Mouse (Mus musculus) CH12.LX (cell line): ENCODE results near the gene Scp2. TPM values are rescaled to one million over a fixed set of nuclear protein-coding genes. Genes with fewer than 3 reads are reported as not detected.
A peak's percentile ranks its signal among the peaks of the same experiment; 100 is the strongest.

Source experiments
- DNase-seq: peaks from one replicate; pipeline ENCODE4 v3.0.0-alpha.2; 2013; ENCODE audit errors: extremely low read depth
- H3K27ac ChIP-seq: 2 replicates; pipeline ENCODE4 v1.5.1; 2012; ENCODE audit warnings: low read depth, mild to moderate bottlenecking, control low read depth, moderate library complexity; ENCODE audit not compliant: insufficient read depth
- H3K27me3 ChIP-seq: replicated peaks from 2 replicates; pipeline ENCODE3; 2012; ENCODE audit warnings: inconsistent platforms
- H3K36me3 ChIP-seq, 2 experiments: replicated peaks in 1 of 2; 2 replicates each; pipeline versions ENCODE3 to v1.6.1; 2012; ENCODE audit warnings: inconsistent platforms in 1 of 2, low read length in 1 of 2, mild to moderate bottlenecking in 1 of 2, mixed read lengths in 1 of 2, moderate library complexity in 1 of 2; ENCODE audit not compliant: control insufficient read depth in 1 of 2, insufficient read depth in 1 of 2
- H3K4me1 ChIP-seq, 2 experiments: 2 replicates each; pipeline ENCODE4 v1.6.1; 2012; ENCODE audit warnings: inconsistent platforms in 1 of 2, moderate library complexity in 1 of 2; ENCODE audit not compliant: insufficient read depth in 2 of 2, control insufficient read depth in 1 of 2
- H3K4me2 ChIP-seq: 2 replicates; pipeline ENCODE4 v1.6.1; 2012; ENCODE audit warnings: low read depth, mild to moderate bottlenecking, control low read depth; ENCODE audit not compliant: poor library complexity, insufficient read depth, severe bottlenecking
- H3K4me3 ChIP-seq, 3 experiments: fragments of 150-350 bp in 1 of 3; sonication (generic) in 1 of 3; replicated peaks in 1 of 3; 2 replicates each; pipeline versions ENCODE3 to v1.5.1; 2011 to 2012; ENCODE audit warnings: low read depth in 2 of 3, low read length in 2 of 3, mild to moderate bottlenecking in 2 of 3, moderate library complexity in 2 of 3, control low read depth in 1 of 3, improper control_type of control experiment in 1 of 3, inconsistent platforms in 1 of 3, mixed read lengths in 1 of 3; ENCODE audit not compliant: poor library complexity in 1 of 3
- H3K79me2 ChIP-seq: replicated peaks from 2 replicates; pipeline ENCODE4 v1.6.1; 2012; ENCODE audit warnings: mild to moderate bottlenecking, moderate library complexity; ENCODE audit not compliant: control insufficient read depth, poor library complexity, insufficient read depth, severe bottlenecking; ENCODE audit errors: extremely low read depth
- H3K9ac ChIP-seq: 2 replicates; pipeline ENCODE4 v1.6.1; 2012; ENCODE audit warnings: low read depth, mild to moderate bottlenecking, control low read depth, moderate library complexity; ENCODE audit not compliant: insufficient read depth
- H3K9me3 ChIP-seq: replicated peaks from 2 replicates; pipeline ENCODE3; 2012; ENCODE audit warnings: low read length, inconsistent platforms, mixed read lengths
- BHLHE40 ChIP-seq: IDR thresholded peaks from 2 replicates; pipeline ENCODE4 v1.6.1; 2011; ENCODE audit warnings: mild to moderate bottlenecking, low read depth, low read length, improper control_type of control experiment
- CHD2 ChIP-seq: IDR thresholded peaks from 2 replicates; pipeline ENCODE4 v1.6.1; 2011; ENCODE audit warnings: low read length, improper control_type of control experiment
- ELF1 ChIP-seq: IDR thresholded peaks from 2 replicates; pipeline ENCODE4 v1.6.1; 2014; ENCODE audit warnings: low read depth, mild to moderate bottlenecking, inconsistent platforms, low read length, improper control_type of control experiment
- EP300 ChIP-seq: IDR thresholded peaks from 2 replicates; pipeline ENCODE4 v1.6.1; 2011; ENCODE audit warnings: low read length, improper control_type of control experiment
- ETS1 ChIP-seq: conservative IDR thresholded peaks from 2 replicates; pipeline ENCODE4 v1.6.1; 2012; ENCODE audit warnings: low read depth, mild to moderate bottlenecking, inconsistent platforms, low read length, improper control_type of control experiment, moderate library complexity
- JUN ChIP-seq: IDR thresholded peaks from 2 replicates; pipeline ENCODE4 v1.6.1; 2011; ENCODE audit warnings: low read depth, mild to moderate bottlenecking, low read length, improper control_type of control experiment, moderate library complexity; ENCODE audit not compliant: insufficient read depth
- JUND ChIP-seq: conservative IDR thresholded peaks from 2 replicates; pipeline ENCODE4 v1.6.1; 2011; ENCODE audit warnings: low read depth, low read length, improper control_type of control experiment
- KAT2A ChIP-seq: IDR thresholded peaks from 2 replicates; pipeline ENCODE4 v1.6.1; 2012; ENCODE audit warnings: low read length, improper control_type of control experiment, inconsistent platforms; ENCODE audit not compliant: insufficient replicate concordance
- MAFK ChIP-seq: IDR thresholded peaks from 2 replicates; pipeline ENCODE4 v1.6.1; 2011; ENCODE audit warnings: low read length, improper control_type of control experiment; ENCODE audit not compliant: insufficient replicate concordance
- MAX ChIP-seq: IDR thresholded peaks from 2 replicates; pipeline ENCODE4 v1.6.1; 2011; ENCODE audit warnings: low read length, improper control_type of control experiment
- MAZ ChIP-seq: IDR thresholded peaks from 2 replicates; pipeline ENCODE4 v1.6.1; 2012; ENCODE audit warnings: low read depth, mild to moderate bottlenecking, inconsistent platforms, low read length, improper control_type of control experiment, moderate library complexity
- MYC ChIP-seq: IDR thresholded peaks from 2 replicates; pipeline ENCODE4 v1.6.1; 2011; ENCODE audit warnings: low read depth, mild to moderate bottlenecking, improper control_type of control experiment, low read length
- PAX5 ChIP-seq: IDR thresholded peaks from 2 replicates; pipeline ENCODE4 v1.6.1; 2012; ENCODE audit warnings: low read length, inconsistent platforms, mixed read lengths
- POLR2A ChIP-seq: IDR thresholded peaks from 2 replicates; pipeline ENCODE4 v1.6.1; 2011; ENCODE audit warnings: low read depth, mild to moderate bottlenecking, improper control_type of control experiment, low read length
- POLR2AphosphoS2 ChIP-seq: IDR thresholded peaks from 2 replicates; pipeline ENCODE4 v1.6.1; 2011; ENCODE audit warnings: low read depth, low read length, improper control_type of control experiment
- SIN3A ChIP-seq: IDR thresholded peaks from 2 replicates; pipeline ENCODE4 v1.6.1; 2012; ENCODE audit warnings: low read length, improper control_type of control experiment, inconsistent platforms
- TBP ChIP-seq: conservative IDR thresholded peaks from 2 replicates; pipeline ENCODE4 v1.6.1; 2011; ENCODE audit warnings: low read depth, low read length, improper control_type of control experiment
- UBTF ChIP-seq: IDR thresholded peaks from 2 replicates; pipeline ENCODE4 v1.6.1; 2012; ENCODE audit warnings: low read depth, mild to moderate bottlenecking, inconsistent platforms, low read length, improper control_type of control experiment, moderate library complexity
- USF1 ChIP-seq: IDR thresholded peaks from 2 replicates; pipeline ENCODE4 v1.6.1; 2014; ENCODE audit warnings: low read depth, mild to moderate bottlenecking, inconsistent platforms, low read length, improper control_type of control experiment
- USF2 ChIP-seq: conservative IDR thresholded peaks from 2 replicates; pipeline ENCODE4 v1.6.1; 2011; ENCODE audit warnings: low read depth, low read length, improper control_type of control experiment
- ZC3H11A ChIP-seq: IDR thresholded peaks from 2 replicates; pipeline ENCODE4 v1.6.1; 2012; ENCODE audit warnings: low read depth, mild to moderate bottlenecking, inconsistent platforms, low read length, improper control_type of control experiment
- ZKSCAN1 ChIP-seq: IDR thresholded peaks from 2 replicates; pipeline ENCODE4 v1.6.1; 2012; ENCODE audit warnings: low read depth, inconsistent platforms, low read length, improper control_type of control experiment, borderline replicate concordance
- ZMIZ1 ChIP-seq: IDR thresholded peaks from 2 replicates; pipeline ENCODE4 v1.6.1; 2012; ENCODE audit warnings: low read depth, mild to moderate bottlenecking, inconsistent platforms, low read length, improper control_type of control experiment
- ZNF384 ChIP-seq: IDR thresholded peaks from 2 replicates; pipeline ENCODE4 v1.6.1; 2012; ENCODE audit warnings: low read depth, low read length, improper control_type of control experiment, inconsistent platforms
- dilution Hi-C: fragments of 300-500 bp; cut with MboI; formaldehyde crosslinking; loops from 2 replicates; pipeline ENCODE4 v1.14.3; 2020; ENCODE audit warnings: low sequenced_read_pairs; ENCODE audit not compliant: extremely low pct_unique_long_range_greater_than_20kb, extremely low pct_ligation_motif_present
- in situ Hi-C: fragments of 300-500 bp; cut with MboI; formaldehyde crosslinking; loops from 3 replicates; pipeline ENCODE4 v1.14.3; 2019; ENCODE audit warnings: low sequenced_read_pairs, low pct_ligation_motif_present, low pct_unique_long_range_greater_than_20kb, mixed read lengths
- polyA plus RNA-seq: library from polyadenylated mRNA; unstranded; fragments of >175 nt; gene quantifications from 2 replicates; pipeline ENCODE4 v1.2.1, GENCODE M21; 2012; ENCODE audit warnings: low read depth; ENCODE audit not compliant: insufficient read length
- total RNA-seq, 2 experiments: library from RNA; depleted of rRNA; stranded (reverse); fragments of 300-350 nt in 1 of 2; fragments of >200 nt in 1 of 2; gene quantifications; 2 replicates each; pipeline ENCODE4 v1.2.3; 2012 to 2014

Scp2 gene
- total and polyA plus RNA-seq, 3 experiments = 65.0 to 127 (median 97.8) TPM

DNA sequence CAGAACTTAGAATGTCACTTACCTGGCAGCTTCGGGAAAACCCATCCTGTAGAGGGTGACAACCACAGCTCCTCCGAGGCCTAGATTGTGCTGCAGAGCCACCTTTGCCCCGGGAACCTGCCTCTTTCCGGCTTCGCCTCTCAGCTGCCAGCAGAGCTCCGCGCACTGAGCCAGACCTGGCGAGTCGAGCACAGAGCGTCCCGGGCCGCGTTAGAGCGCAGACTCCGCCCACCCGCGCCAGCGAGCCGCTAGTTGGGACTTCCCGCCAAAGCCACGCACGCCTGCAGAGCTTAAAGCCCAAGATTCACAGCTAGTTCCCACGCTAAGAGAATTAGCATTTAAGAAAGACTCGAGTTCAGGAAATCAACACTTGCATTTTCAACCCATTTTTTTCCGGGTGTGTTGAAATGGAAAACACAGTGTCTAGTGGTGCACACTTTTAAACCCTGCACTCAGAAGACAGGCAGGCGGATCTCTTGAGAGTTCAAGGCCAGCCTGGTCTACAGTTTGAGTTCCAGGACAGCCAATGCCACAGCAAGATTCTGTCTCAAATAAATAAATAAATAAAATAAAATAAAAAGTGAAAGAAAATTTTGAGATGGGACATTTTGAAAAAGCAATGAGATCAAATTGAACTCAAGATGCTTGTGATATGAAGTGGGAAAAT lies 73.4 kb downstream of the Scp2 start (continued):
- TF ChIP-seq ELF1 = peak; percentile 93
- TF ChIP-seq ZMIZ1 = peak; percentile 62; the same call in 1 of the 2 replicates
- peak; percentile 58; the same call in 1 of the 2 replicates for TF ChIP-seq UBTF
- peak; percentile 90 for TF ChIP-seq MYC
- TF ChIP-seq ZKSCAN1 = no peak
- 0 out of 2 replicates have a peak, but pooled peaks have one; percentile 34 for TF ChIP-seq EP300
- TF ChIP-seq TBP = 0 out of 2 replicates have a peak, but pooled peaks have one; percentile 55
- no peak for TF ChIP-seq POLR2AphosphoS2

- DNase-seq = no peak
- Histone ChIP-seq H3K4me2 (peak overlapping the region; percentile 74), H3K36me3 (peaks cover 5 to 49% of the 10 kb centered on the region in 2 experiments), H3K79me2 (peaks cover 8% of the 10 kb centered on the region), H3K4me1 (peaks cover 0 to 37% of the 10 kb centered on the region in 2 experiments; a peak in 2 of 4 replicates), H3K4me3 (peak overlapping the region; percentile 61 to 95 (median 70)), H3K27ac (no peak overlapping the region), H3K9ac (peak overlapping the region; percentile 73), H3K27me3 (no peaks in the 10 kb centered on the region), H3K9me3 (no peaks in the 10 kb centered on the region)
- dilution Hi-C loops = no loop called here
- in situ Hi-C loops = no loop called here
- TF ChIP-seq ZNF384 = no peak
- TF ChIP-seq MAZ = no peak
- TF ChIP-seq UBTF = no peak
- no peak for TF ChIP-seq ZC3H11A
- TF ChIP-seq USF2 = no peak
- no peak for TF ChIP-seq MYC
- no peak for TF ChIP-seq ETS1
- no peak for TF ChIP-seq JUND
- TF ChIP-seq BHLHE40 = no peak
- TF ChIP-seq JUN = no peak
Observed at GRCm38 (mm10) chr4:108070723-108071122, 74.1 kb downstream of the Scp2 start.

DNA sequence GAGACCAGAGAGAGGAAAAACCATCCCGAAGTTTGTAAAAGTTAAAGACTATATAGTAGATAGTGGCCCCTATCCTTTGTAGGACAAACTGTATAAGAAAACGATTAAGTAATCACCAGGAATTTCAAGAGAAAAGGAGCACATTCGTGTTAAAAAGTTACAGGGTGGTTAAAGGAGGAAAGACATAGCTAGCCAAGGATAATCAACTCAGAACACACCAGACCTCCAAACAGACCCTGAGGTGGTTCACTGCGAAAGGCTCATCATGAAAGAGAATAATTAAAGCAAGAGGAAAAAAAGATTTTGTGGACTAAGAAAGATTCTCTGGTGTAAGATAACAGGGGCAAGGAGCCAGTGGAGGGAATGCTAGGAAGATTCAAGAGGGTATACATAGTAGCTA lies 74.5 kb downstream of the Scp2 start:
- H3K27ac ChIP-seq = no peak overlapping the region
- in situ Hi-C loops = no loop called here
- dilution Hi-C loops = no loop called here

More for the DNA sequence above, 74.5 kb downstream of the Scp2 start:
- H3K36me3 ChIP-seq = peaks cover 7 to 53% of the 10 kb centered on the region in 2 experiments
- no peaks in the 10 kb centered on the region for H3K27me3 ChIP-seq
- peak overlapping the region; percentile 74 for H3K4me2 ChIP-seq
- H3K4me1 ChIP-seq = peaks cover 0 to 39% of the 10 kb centered on the region in 2 experiments; a peak in 2 of 4 replicates
- peak overlapping the region; percentile 73 for H3K9ac ChIP-seq
- peak overlapping the region; percentile 61 to 95 (median 70) for H3K4me3 ChIP-seq
- no peak for TF ChIP-seq MAZ
- TF ChIP-seq MAX = no peak
- no peak for TF ChIP-seq PAX5
- TF ChIP-seq CHD2 = no peak
- no peak for TF ChIP-seq ZMIZ1
- no peak for TF ChIP-seq USF1
- no peak for TF ChIP-seq POLR2AphosphoS2
- no peak for TF ChIP-seq ZC3H11A
- no peak for TF ChIP-seq SIN3A
- no peak for TF ChIP-seq MAFK
- TF ChIP-seq MYC = no peak
- TF ChIP-seq KAT2A = no peak
- no peak for TF ChIP-seq POLR2A
- TF ChIP-seq ELF1 = no peak
- no peak for DNase-seq
- H3K9me3 ChIP-seq = no peaks in the 10 kb centered on the region
- peaks cover 8% of the 10 kb centered on the region for H3K79me2 ChIP-seq
